Mouse (Mus musculus) sigmoid colon, adult 10 weeks (tissue): Measurements from ENCODE around the gene Inka2. TPM values are rescaled to one million over a fixed set of nuclear protein-coding genes. Genes with fewer than 3 reads are reported as not detected.

Experiments
- polyA plus RNA-seq: library from polyadenylated mRNA; stranded (reverse); fragments of 350-450 nt; fragmentation: Illumina TruSeq; extraction: RNeasy Lipid Tissue Mini Kit (QIAGEN cat#74804); gene quantifications from one replicate; pipeline ENCODE4 v1.2.3, GENCODE M21; 2014; ENCODE audit warnings: low read depth, low replicate concordance

Gene Inka2
- 2.1 TPM for polyA plus RNA-seq

GRCm38 (mm10) chr3:105704031-105705008 is at the start of gene Inka2:
Gene Inka2 (plus strand): TSS chr3:105704599.

GRCm38 (mm10) chr3:105687324-105688060 is 16.9 kb upstream of the Inka2 start, which contains the start of gene Ddx20:
Gene Ddx20 (minus strand): TSS chr3:105687574.

Other genes with a start within 250 kb of the Inka2 start
- 25.7 TPM for gene Ddx20, start 17.0 kb upstream of the Inka2 start, polyA plus RNA-seq
- gene Rap1a, start 96.7 kb downstream of the Inka2 start, polyA plus RNA-seq: 678 TPM
- 1.1 TPM for gene Adora3, start 166.3 kb downstream of the Inka2 start, polyA plus RNA-seq
- gene Tmigd3, start 166.3 kb downstream of the Inka2 start, polyA plus RNA-seq: 0.79 TPM
- gene I830077J02Rik, start 228.1 kb downstream of the Inka2 start, polyA plus RNA-seq: 1.7 TPM